Mouse (Mus musculus): ENCODE measurements around the gene Ccdc6.

DNA sequence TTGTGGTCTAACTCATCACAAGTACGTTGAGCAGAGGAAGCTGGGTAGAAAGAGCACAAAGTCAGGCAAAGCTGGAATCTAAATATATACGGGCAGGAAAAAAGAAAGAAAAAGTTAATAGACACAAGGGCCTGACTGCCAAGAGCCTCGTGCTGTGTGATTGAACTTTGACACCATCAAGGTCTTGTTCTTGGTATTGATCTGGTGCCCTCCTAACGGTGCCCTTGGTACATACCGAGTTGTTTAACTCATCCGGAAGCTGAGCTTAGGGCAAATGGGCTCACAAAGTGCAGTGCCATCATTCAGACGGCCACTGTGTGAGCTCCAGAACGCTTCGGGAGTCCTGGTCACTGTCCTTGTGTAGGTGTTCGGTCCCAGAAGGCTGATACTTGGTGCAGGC, 54.2 kb downstream of the Ccdc6 start:
- TF ChIP-seq CTCF (conservative IDR thresholded peaks at IDR 0.05; ENCODE audit: low read length) (no peak), NANOG (IDR thresholded peaks at IDR 0.05; ENCODE audit: borderline replicate concordance, low read length) (no peak), POU5F1 (IDR thresholded peaks at IDR 0.05; ENCODE audit: borderline replicate concordance, low read length) (no peak)

All from E14TG2a.4 (cell line).